Mouse (Mus musculus) kidney, postnatal 25 days (tissue): Measurements from ENCODE around the gene 1700029I15Rik.

Experiments
- DNase-seq, 2 experiments: peaks; one replicate each; pipeline ENCODE4 v3.0.0; 2021; ENCODE audit warnings: mixed read lengths in 2 of 2

The 1700029I15Rik gene

DNA sequence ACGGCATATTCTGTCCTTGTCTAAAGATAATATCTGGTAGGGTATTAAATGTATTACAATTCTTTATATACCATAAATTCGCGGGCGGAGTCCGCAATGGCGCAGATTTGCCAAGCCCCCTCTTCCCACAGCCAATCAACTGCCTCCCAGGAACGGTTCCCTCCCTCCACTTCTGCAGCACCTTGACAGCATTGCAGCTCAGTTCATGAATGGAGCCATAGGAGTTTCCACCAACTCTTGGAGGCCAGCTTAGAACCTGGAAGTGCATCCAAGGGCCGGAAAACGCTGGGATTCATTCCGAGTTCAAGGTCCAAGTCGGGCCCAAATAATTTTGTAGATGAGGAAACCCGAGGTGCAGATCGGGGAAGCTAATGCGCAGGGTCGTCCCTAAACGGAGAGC lies 7.8 kb upstream of the 1700029I15Rik start, which contains the start of the genes Pex16 and Large2:
Gene Pex16 (plus strand): TSS at position 163 of the 400 bp plus-strand sequence.
Gene Large2 (minus strand): TSS at position 356 of the 400 bp plus-strand sequence.
- DNase-seq: peak; percentile 44 to 69

- DNase-seq: peak; percentile 95 to 99
Measured at GRCm38 (mm10) chr2:92375099-92375623, 7.2 kb upstream of the 1700029I15Rik start.

GRCm38 (mm10) chr2:92375788-92376187 lies 6.5 kb upstream of the 1700029I15Rik start:
- peak in 1 of 2 experiments; percentile 42 for DNase-seq

- DNase-seq: no peak
Measured at GRCm38 (mm10) chr2:92376300-92376699, 6.0 kb upstream of the 1700029I15Rik start.

GRCm38 (mm10) chr2:92377320-92377719 lies 5.0 kb upstream of the 1700029I15Rik start:
- DNase-seq: peak in 1 of 2 experiments; percentile 46

- DNase-seq: peak in 1 of 2 experiments; percentile 36
Measured at GRCm38 (mm10) chr2:92379783-92380494, 2.4 kb upstream of the 1700029I15Rik start.

DNA sequence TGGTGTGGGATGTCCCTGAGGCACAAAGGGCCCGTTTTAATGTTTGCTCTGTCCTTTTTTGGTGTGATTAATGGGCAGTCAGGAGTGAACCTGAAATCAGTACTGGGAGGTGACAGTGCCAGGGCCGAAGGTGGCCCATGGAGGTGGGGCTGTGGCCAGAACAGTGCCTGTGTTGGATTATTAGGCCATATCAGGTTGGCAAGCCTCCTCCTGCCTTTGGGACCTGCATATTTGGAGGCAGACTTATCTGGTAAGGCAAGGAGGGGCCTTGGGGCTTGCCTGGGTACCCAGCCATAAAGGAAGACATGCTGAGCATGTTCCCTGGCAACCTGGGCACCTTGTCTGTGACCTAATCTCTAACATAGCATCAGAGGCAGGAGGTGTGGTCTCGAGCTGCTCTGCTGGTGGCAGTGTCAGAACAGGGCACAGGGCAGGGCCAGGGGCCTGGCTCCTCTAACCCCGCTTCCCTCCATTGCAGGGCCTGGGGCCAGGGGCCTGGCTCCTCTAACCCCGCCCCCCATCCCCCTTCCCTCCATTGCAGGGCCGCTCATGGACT lies 1.8 kb upstream of the 1700029I15Rik start:
- DNase-seq: peak in 1 of 2 experiments; percentile 33

GRCm38 (mm10) chr2:92381161-92381560 lies 1.2 kb upstream of the 1700029I15Rik start:
- peak in 1 of 2 experiments; percentile 40 for DNase-seq

DNA sequence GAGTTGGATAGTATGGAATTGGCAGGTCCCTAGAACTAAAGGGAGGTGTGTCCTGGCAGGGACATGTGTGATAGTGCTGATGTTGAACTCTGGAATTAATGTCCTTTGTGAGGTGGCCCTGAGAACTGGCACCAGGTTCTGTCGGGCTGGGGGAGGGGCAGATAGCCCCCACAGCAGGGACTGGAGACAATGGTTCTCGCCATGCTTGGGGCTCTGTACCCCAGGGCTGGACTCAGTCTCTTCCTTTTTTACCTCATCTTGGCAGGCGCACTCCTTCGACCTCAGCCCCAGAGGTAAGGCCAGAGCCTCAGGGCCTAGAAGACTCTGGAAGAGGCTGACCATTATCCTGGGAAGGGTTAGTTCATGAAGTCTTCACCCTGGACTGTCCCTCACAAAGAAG lies 421 bp downstream of the 1700029I15Rik start:
- no peak for DNase-seq

DNA sequence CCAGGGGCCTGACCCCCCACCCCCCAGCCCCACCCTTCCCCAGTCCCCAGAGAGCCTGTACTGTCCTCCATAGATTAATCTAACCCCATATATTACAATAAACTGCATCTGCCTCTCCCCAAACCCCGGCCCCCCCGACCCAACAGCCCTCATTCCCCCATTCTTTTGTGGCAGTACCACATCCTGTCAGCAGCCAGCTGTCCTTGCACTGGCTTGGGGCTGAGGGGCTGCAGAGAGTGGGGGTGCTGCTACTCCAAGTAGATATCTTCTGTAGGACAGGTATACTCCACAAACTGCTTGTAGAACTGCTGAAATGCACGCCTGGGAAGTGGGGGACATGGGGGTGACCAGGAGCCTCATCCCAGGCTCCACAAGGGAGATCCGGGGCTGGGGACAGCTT lies 1.8 kb downstream of the 1700029I15Rik start:
- no peak for DNase-seq

GRCm38 (mm10) chr2:92385113-92386051 lies 3.0 kb downstream of the 1700029I15Rik start:
- DNase-seq: no peak

DNA sequence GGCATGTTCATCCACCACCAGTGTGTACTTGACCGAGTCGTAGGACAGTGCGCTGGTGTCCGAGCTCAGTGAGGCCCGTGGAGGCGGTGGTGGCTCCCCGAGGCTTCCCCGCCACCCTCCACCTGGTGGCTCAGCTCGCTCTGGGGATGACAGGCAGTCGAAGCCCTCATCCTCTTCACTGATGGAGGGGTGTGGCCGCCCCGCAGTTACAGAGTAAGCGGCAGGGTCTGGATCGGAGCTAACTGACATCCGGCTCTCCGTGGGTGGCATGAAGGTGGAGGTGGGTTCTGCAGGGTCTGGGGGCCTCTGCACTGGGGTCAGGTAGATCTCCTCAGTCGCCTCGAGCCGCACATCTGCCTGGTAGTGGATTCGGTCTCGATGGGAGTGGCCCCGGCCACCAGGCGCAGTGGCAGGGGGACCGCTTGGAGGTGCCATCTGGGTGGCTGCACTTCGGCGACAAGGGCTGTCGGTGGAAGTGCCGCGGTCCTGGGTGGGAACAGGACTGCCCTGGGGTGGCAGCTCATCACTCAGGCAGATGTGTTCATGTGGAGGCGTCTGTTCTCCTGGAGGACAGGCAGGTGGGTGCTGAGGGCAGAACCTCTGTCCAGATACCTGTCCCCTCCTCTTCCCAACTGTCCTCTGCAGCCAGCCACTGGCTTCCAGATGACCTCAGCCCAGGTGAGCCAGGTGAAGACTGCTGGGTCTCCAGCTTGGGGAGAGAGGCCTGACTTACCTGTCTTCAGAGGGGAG lies 4.7 kb downstream of the 1700029I15Rik start:
- no peak for DNase-seq

DNA sequence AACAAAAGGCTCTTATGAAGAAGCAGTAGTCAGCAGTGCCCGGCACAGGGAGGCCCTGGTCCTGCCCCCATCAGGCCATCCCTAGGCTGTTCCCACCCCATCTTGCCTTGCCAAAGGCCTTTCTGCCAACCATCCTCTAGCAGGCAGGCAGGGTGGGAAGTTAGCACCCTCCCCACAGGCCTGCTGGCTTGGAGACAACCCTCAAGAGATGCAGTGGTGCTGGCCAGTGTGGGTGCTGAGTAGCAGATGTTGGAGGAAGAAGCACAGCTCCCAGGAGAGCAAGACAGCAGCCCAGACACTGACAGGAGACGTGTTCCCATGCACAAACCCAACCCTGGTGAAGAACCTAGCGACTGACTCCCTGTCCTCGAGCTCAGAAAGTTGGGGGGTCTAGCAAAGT lies 5.3 kb downstream of the 1700029I15Rik start:
- DNase-seq: no peak

- DNase-seq: no peak
Measured at GRCm38 (mm10) chr2:92388081-92388517, 5.8 kb downstream of the 1700029I15Rik start.

GRCm38 (mm10) chr2:92388891-92389641 lies 6.7 kb downstream of the 1700029I15Rik start:
- DNase-seq: peak; percentile 83 to 94

DNA sequence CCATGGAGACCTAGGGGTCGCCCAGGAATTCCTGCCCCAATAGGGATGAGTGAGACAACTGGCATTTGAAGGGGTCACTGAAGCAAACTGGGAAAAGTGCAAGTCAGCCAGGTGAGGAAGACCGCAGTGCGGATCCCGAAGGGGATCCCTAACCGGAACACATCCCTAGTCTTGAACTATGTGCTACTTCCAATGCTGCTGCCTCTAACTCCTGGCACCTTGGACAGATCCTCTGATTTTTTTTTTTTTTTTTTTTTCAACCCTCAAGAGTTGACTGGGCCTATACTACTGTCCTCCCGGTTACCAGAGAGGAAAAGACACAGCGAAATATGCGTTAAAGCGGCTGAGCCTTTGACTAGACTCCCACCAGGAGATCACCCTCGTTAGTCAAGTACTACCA lies 7.3 kb downstream of the 1700029I15Rik start:
- DNase-seq: no peak

GRCm38 (mm10) chr2:92390206-92390930 lies 8.0 kb downstream of the 1700029I15Rik start:
- peak; percentile 48 to 67 for DNase-seq

DNA sequence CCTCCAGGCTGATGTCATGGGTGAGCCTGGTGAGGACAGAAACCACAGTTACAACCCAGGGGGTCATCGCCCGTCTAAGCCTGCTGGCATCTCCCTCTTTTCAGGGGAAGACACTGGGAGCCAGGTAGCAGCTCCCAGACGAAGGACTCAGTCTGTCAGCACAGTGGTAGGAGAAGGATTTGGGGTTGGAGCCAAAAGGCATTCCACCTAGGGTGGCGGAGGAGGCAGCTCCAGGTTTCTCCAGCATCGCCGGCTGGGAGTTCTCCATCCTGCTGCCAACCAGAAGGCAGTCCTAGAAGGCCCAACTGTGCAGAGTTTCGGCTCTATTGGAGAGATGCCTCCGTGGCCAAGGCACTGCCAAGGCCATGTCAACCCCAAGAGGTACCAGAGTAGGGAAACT lies 8.8 kb downstream of the 1700029I15Rik start:
- no peak for DNase-seq

GRCm38 (mm10) chr2:92391703-92392317 lies 9.5 kb downstream of the 1700029I15Rik start:
- DNase-seq: no peak
